Mouse (Mus musculus) E14TG2a.4 (cell line): ENCODE data around the gene Hepacam2.
"Not testable (repeated sequence)": the region's sequence is repeated elsewhere in the genome, so short reads cannot be mapped to it uniquely, and the experiment has no call there.

Experiments
- H3K27me3 ChIP-seq: 2 replicates; pipeline ENCODE4 v1.6.1; 2014; ENCODE audit warnings: low read length, control low read depth; ENCODE audit not compliant: insufficient read depth
- H3K36me3 ChIP-seq: 2 replicates; pipeline ENCODE4 v1.6.1; 2014; ENCODE audit warnings: low read length, control low read depth; ENCODE audit not compliant: insufficient read depth
- H3K4me1 ChIP-seq: replicated peaks from 2 replicates; pipeline ENCODE4 v1.6.1; 2014; ENCODE audit warnings: low read depth, low read length, control low read depth
- H3K4me3 ChIP-seq: replicated peaks from 2 replicates; pipeline ENCODE4 v1.5.1; 2014; ENCODE audit warnings: mild to moderate bottlenecking, low read length
- H3K9me3 ChIP-seq: 2 replicates; pipeline ENCODE4 v1.6.1; 2014; ENCODE audit warnings: low read length, control low read depth
- CTCF ChIP-seq: conservative IDR thresholded peaks from 2 replicates; pipeline ENCODE4 v1.5.1; 2014; ENCODE audit warnings: low read length
- NANOG ChIP-seq: IDR thresholded peaks from 2 replicates; pipeline ENCODE4 v1.6.1; 2014; ENCODE audit warnings: borderline replicate concordance, low read length, mixed read lengths
- POU5F1 ChIP-seq: IDR thresholded peaks from 2 replicates; pipeline ENCODE4 v1.6.1; 2014; ENCODE audit warnings: low read length, borderline replicate concordance

Hepacam2 gene

DNA sequence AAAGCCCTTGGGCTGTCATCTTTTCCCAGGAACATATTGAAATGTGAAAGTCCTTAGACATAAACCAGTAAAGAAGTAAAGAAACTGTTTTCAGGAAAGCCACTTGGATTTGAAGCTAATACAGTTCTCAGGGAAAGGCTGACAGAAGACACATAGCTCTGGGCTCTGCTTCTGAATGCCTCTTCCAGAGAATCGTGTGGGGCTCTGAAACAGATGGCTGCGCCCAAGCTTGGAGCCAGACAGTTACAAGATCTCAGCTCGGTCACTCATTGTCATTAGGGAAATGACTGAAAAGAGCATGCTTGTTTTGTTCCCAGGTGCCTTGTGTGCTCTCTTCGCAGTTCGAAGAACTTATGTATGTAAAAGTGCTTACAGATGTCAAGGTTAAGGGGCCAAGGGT, 43.7 kb downstream of the Hepacam2 start:
- Histone ChIP-seq H3K4me3 (no peak overlapping the region), H3K4me1 (no peaks in the 10 kb centered on the region), H3K9me3 (no peaks in the 10 kb centered on the region), H3K27me3 (no peaks in the 10 kb centered on the region), H3K36me3 (no peaks in the 10 kb centered on the region)
- no peak for TF ChIP-seq CTCF
- no peak for TF ChIP-seq POU5F1
- TF ChIP-seq NANOG, result no peak

DNA sequence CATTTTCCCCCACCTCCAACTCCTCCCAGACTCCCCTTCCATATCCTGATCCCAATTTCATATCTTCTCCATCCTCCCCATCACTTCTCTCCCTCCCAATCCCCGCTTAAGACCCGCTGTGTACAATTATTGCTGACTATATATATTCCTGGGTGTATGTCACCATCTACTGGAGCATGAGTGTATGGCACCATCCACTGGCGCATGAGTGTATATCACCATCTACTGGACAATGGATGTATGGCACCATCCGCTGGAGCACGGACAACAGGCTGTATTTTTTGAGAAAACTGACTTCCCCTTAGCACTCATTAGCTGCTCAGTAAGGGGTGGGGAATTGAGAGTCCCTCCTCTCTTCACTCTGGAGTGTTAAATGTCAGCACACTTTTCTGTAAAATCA, 50.7 kb downstream of the Hepacam2 start:
- Histone ChIP-seq H3K4me1 (no peaks in the 10 kb centered on the region), H3K36me3 (no peaks in the 10 kb centered on the region), H3K4me3 (no peak overlapping the region), H3K9me3 (no peaks in the 10 kb centered on the region), H3K27me3 (no peaks in the 10 kb centered on the region)
- TF ChIP-seq CTCF (peak; percentile 96), POU5F1 (no peak), NANOG (no peak)

DNA sequence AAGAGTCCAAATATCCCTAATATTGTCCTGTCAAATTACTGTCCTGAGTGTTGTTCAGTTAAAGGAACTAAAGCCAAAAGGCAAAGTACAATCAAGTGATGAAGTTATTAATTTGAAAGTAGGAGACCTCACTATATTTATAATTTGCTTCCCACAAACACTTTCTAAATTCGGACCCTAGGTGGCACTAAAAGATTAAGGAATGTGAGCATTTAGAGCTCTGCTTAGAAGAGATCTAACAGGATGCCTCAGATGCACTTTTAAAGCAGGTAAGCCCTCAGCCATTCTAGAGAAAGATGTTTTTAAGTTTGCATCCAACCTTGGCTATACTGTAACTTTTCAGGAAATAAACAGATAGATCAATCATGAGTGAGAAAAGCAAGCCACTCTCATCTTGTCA, 54.2 kb downstream of the Hepacam2 start:
- Histone ChIP-seq H3K27me3 (no peaks in the 10 kb centered on the region), H3K4me3 (no peak overlapping the region), H3K9me3 (no peaks in the 10 kb centered on the region), H3K36me3 (no peaks in the 10 kb centered on the region), H3K4me1 (no peaks in the 10 kb centered on the region)
- TF ChIP-seq CTCF (0 out of 2 replicates have a peak, but pooled peaks have one; percentile 8), POU5F1 (no peak)

GRCm38 (mm10) chr6:3436087-3436486, 62.0 kb downstream of the Hepacam2 start:
- no peak for TF ChIP-seq NANOG
- no peak for TF ChIP-seq POU5F1
- TF ChIP-seq CTCF, result no peak
- no peak overlapping the region for H3K4me3 ChIP-seq
- H3K27me3 ChIP-seq, result no peaks in the 10 kb centered on the region
- H3K4me1 ChIP-seq, result no peaks in the 10 kb centered on the region
- H3K36me3 ChIP-seq, result no peaks in the 10 kb centered on the region
- H3K9me3 ChIP-seq, result peaks cover 34% of the 10 kb centered on the region

GRCm38 (mm10) chr6:3430976-3431375, 67.1 kb downstream of the Hepacam2 start:
- peaks cover 36% of the 10 kb centered on the region for H3K9me3 ChIP-seq
- H3K36me3 ChIP-seq, H3K4me3 ChIP-seq, H3K27me3 ChIP-seq, H3K4me1 ChIP-seq: not testable (repeated sequence)

DNA sequence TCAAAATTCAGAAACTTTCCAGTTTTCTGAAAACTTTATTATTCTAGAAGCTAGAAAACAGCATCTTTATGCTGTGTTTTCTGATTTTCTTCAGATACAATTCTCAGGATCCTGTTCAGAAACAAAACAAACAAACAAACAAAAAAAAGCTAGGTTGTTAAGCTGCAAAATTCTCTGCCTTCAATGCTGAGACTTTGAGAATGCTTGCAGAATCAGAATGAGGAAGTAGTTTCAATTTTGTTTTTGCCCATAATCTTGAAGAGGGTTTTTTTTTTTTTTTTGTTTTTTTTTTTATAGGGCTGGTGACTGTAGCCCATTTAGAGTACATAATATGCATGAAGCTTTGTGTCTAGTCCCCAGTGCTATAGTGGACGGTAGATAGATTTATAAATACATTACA, 71.1 kb downstream of the Hepacam2 start:
- TF ChIP-seq NANOG (no peak), CTCF (no peak), POU5F1 (no peak)
- H3K4me1 ChIP-seq, result no peaks in the 10 kb centered on the region
- peaks cover 34% of the 10 kb centered on the region for H3K9me3 ChIP-seq
- H3K36me3 ChIP-seq, result no peaks in the 10 kb centered on the region
- H3K4me3 ChIP-seq, result no peak overlapping the region
- no peaks in the 10 kb centered on the region for H3K27me3 ChIP-seq

DNA sequence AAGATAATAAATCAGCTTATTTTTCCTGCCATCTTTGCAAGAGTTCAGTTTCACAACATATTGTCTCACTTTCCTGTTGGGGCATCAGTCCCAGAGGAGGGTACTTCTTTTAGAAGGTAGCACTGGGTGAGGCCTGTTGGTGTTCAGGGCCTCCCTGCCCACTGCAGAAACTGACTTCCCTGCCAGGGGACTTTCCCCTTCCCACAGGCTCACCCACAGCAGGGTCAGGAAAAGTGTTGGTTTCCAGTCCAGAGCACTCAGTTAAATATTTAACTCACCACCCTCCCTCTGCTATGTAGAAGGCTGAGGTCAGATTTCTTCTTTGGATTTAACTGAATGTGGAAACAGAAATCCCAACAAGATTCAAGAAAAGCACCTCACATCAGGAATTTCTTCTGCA, 72.8 kb downstream of the Hepacam2 start:
- H3K36me3 ChIP-seq, H3K4me3 ChIP-seq, H3K27me3 ChIP-seq, H3K4me1 ChIP-seq: not testable (repeated sequence)
- peaks cover 28% of the 10 kb centered on the region for H3K9me3 ChIP-seq

- not testable (repeated sequence) for H3K36me3 ChIP-seq, H3K27me3 ChIP-seq, H3K4me1 ChIP-seq, H3K4me3 ChIP-seq
- peaks cover 25% of the 10 kb centered on the region for H3K9me3 ChIP-seq
These were observed 73.4 kb downstream of the Hepacam2 start for GRCm38 (mm10) chr6:3424613-3425277.
